Mouse (Mus musculus) limb, embryonic 11.5 days (tissue): ENCODE measurements around the gene Ghr. TPM values are rescaled to one million over a fixed set of nuclear protein-coding genes. Genes with fewer than 3 reads are reported as not detected.

ENCODE experiments used
- ATAC-seq: fragments of 200-750 bp; cut with Nextera tagmentation; 2 replicates; pipeline ENCODE4 v1.8.0; 2017; ENCODE audit warnings: low read depth; ENCODE audit not compliant: insufficient number of reproducible peaks, low FRiP score, low TSS enrichment
- DNase-seq: peaks from one replicate; pipeline ENCODE4 v3.0.0-alpha.2; 2015; ENCODE audit warnings: low spot score
- H3K27ac ChIP-seq: fragments of 300-500 bp; sonication (generic); replicated peaks from 2 replicates; pipeline ENCODE4 v1.5.1; 2014; ENCODE audit warnings: low read depth, mild to moderate bottlenecking, low read length
- H3K27me3 ChIP-seq: fragments of 300-500 bp; sonication (generic); 2 replicates; pipeline ENCODE4 v1.6.1; 2014; ENCODE audit warnings: mild to moderate bottlenecking, low read length, mixed read lengths; ENCODE audit not compliant: control insufficient read depth, insufficient read depth
- H3K36me3 ChIP-seq: fragments of 300-500 bp; sonication (generic); 2 replicates; pipeline ENCODE4 v1.6.1; 2014; ENCODE audit warnings: mild to moderate bottlenecking, low read length, moderate library complexity, mixed read lengths; ENCODE audit not compliant: control insufficient read depth, insufficient read depth
- H3K4me1 ChIP-seq: fragments of 300-500 bp; sonication (generic); 2 replicates; pipeline ENCODE4 v1.6.1; 2014; ENCODE audit warnings: low read length, mixed read lengths; ENCODE audit not compliant: control insufficient read depth, insufficient read depth
- H3K4me2 ChIP-seq: fragments of 300-500 bp; sonication (generic); 2 replicates; pipeline ENCODE4 v1.6.1; 2014; ENCODE audit warnings: low read depth, mild to moderate bottlenecking, moderate library complexity; ENCODE audit not compliant: severe bottlenecking
- H3K4me3 ChIP-seq: fragments of 300-500 bp; sonication (generic); 2 replicates; pipeline ENCODE4 v1.5.1; 2014; ENCODE audit warnings: low read depth, low read length
- H3K9ac ChIP-seq: fragments of 300-500 bp; sonication (generic); 2 replicates; pipeline ENCODE4 v1.6.1; 2014; ENCODE audit warnings: mild to moderate bottlenecking, low read length
- H3K9me3 ChIP-seq: fragments of 300-500 bp; sonication (generic); 2 replicates; pipeline ENCODE4 v1.6.1; 2016; ENCODE audit warnings: low read length; ENCODE audit not compliant: control insufficient read depth
- WGBS: fragments of 180-500 bp; shearing (Covaris S2); extraction: QIAGEN DNeasy Blood & Tissue Kit; methylation state at CpG from one replicate; pipeline ENCODE4 v1.1.7; 2014; 5-methylcytosine and 5-hydroxymethylcytosine counted together
- polyA plus RNA-seq: library from polyadenylated mRNA; unstranded; fragments of >200 nt; fragmentation: Nextera tagmentation; extraction: Ambion mirVana; gene quantifications from 2 replicates; pipeline ENCODE4 v1.2.1, GENCODE M21; 2014

The Ghr gene
- polyA plus RNA-seq, 1 experiment from 2014 or later = 26.3 TPM

DNA sequence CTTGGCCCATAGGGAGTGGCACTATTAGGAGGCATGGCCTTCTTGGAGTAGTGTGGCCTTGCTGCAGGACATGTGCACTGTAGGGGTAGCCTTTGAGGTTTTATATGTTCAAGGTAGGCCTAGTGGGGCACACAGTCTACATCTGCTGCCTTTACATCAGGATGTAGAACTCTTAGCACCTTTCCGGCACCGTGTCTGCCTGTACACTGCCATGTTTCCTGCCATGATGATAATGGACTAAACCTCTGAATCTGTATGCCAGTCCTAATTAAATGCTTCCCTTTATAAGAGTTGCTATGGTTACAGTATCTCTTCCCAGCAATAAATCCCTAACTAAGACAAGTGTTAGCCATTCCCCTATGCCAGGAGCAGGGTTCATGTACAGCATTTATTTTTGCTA, 76.0 kb downstream of the Ghr start:
- ATAC-seq (no peak), DNase-seq (no peak)
- Histone ChIP-seq H3K27me3 (no peaks in the 10 kb centered on the region), H3K9me3 (no peaks in the 10 kb centered on the region), H3K27ac (no peak overlapping the region), H3K4me2 (no peak overlapping the region), H3K4me3 (no peak overlapping the region), H3K9ac (no peak overlapping the region), H3K4me1 (no peaks in the 10 kb centered on the region), H3K36me3 (no peaks in the 10 kb centered on the region)
- WGBS = 80% methylated on average over 2 of the region's 2 CpGs

GRCm38 (mm10) chr15:3504700-3505099, 78.6 kb downstream of the Ghr start:
- no peak overlapping the region for H3K27ac ChIP-seq
- no peak overlapping the region for H3K4me2 ChIP-seq
- H3K4me1 ChIP-seq = no peaks in the 10 kb centered on the region
- no peaks in the 10 kb centered on the region for H3K9me3 ChIP-seq
- H3K9ac ChIP-seq = no peak overlapping the region
- H3K4me3 ChIP-seq = no peak overlapping the region
- H3K36me3 ChIP-seq = no peaks in the 10 kb centered on the region
- H3K27me3 ChIP-seq = no peaks in the 10 kb centered on the region
- ATAC-seq (no peak), DNase-seq (no peak)
- 88% methylated on average over 5 of the region's 5 CpGs for WGBS

- Histone ChIP-seq H3K4me1 (no peaks in the 10 kb centered on the region), H3K27ac (no peak overlapping the region), H3K27me3 (no peaks in the 10 kb centered on the region), H3K4me3 (no peak overlapping the region), H3K4me2 (no peak overlapping the region), H3K36me3 (no peaks in the 10 kb centered on the region), H3K9me3 (no peaks in the 10 kb centered on the region), H3K9ac (no peak overlapping the region)
- WGBS = 81% methylated on average over 3 of the region's 3 CpGs
- DNase-seq (no peak), ATAC-seq (no peak)
Observed at GRCm38 (mm10) chr15:3501683-3502082, 81.6 kb downstream of the Ghr start.

DNA sequence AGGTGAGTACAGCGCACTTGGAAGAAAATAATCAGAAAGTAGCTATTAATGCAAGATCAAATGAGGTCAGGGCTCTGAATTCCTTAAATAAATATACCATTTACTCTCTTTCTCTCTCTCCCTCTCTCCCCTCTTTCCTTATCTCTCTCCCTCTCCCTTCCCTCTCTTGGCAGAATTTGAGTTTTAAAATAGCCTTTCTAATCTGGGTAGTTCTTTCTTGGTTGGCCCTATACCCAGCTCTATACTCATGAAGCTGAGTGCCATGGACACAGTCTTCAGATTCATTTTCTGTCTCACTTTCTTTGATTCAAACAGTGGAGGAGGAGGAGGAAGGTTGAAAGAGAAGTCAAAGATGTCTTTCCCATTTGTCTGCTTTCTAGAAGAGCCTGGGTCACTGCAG, 84.3 kb downstream of the Ghr start:
- DNase-seq = no peak
- Histone ChIP-seq H3K36me3 (no peaks in the 10 kb centered on the region), H3K27ac (no peak overlapping the region)

GRCm38 (mm10) chr15:3497946-3498580, 85.2 kb downstream of the Ghr start:
- no peaks in the 10 kb centered on the region for H3K36me3 ChIP-seq
- H3K27ac ChIP-seq = no peak overlapping the region
- H3K9me3 ChIP-seq = no peaks in the 10 kb centered on the region
- no peaks in the 10 kb centered on the region for H3K4me1 ChIP-seq
- H3K9ac ChIP-seq = no peak overlapping the region
- H3K27me3 ChIP-seq = no peaks in the 10 kb centered on the region
- no peak overlapping the region for H3K4me3 ChIP-seq
- no peak overlapping the region for H3K4me2 ChIP-seq
- DNase-seq = no peak
- 87% methylated on average over 9 of the region's 9 CpGs for WGBS
- ATAC-seq = no peak

More for the DNA sequence above, 84.3 kb downstream of the Ghr start:
- Histone ChIP-seq H3K9ac (no peak overlapping the region), H3K4me3 (no peak overlapping the region), H3K27me3 (no peaks in the 10 kb centered on the region), H3K9me3 (no peaks in the 10 kb centered on the region), H3K4me1 (no peaks in the 10 kb centered on the region), H3K4me2 (no peak overlapping the region)
- 92% methylated on average over 1 of the region's 1 CpGs for WGBS
- ATAC-seq = no peak

DNA sequence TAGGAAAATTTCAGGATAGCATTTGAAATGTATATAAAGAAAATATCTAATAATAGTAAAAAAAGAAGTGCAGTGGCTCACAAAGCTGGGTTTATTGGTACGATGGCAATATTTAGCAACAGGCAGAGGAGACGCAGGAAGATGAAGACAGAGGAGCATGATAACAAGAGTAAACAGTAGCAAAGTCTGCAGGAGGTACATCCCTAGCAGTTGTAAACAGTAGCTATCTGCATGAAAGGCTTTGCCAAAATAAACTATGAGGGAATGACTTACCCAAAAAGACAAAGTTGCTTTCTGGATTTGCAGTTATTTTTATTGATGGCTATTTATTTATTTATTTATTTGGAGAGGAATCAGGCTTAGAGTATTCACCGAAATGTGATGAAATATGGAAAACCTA, 92.4 kb downstream of the Ghr start:
- 87% methylated on average over 3 of the region's 3 CpGs for WGBS
- H3K9me3 ChIP-seq = no peaks in the 10 kb centered on the region
- H3K27me3 ChIP-seq = no peaks in the 10 kb centered on the region
- ATAC-seq = no peak
- H3K36me3 ChIP-seq = no peaks in the 10 kb centered on the region
- no peaks in the 10 kb centered on the region for H3K4me1 ChIP-seq
- H3K9ac ChIP-seq = no peak overlapping the region
- DNase-seq = no peak
- no peak overlapping the region for H3K4me2 ChIP-seq
- no peak overlapping the region for H3K4me3 ChIP-seq
- H3K27ac ChIP-seq = no peak overlapping the region

DNA sequence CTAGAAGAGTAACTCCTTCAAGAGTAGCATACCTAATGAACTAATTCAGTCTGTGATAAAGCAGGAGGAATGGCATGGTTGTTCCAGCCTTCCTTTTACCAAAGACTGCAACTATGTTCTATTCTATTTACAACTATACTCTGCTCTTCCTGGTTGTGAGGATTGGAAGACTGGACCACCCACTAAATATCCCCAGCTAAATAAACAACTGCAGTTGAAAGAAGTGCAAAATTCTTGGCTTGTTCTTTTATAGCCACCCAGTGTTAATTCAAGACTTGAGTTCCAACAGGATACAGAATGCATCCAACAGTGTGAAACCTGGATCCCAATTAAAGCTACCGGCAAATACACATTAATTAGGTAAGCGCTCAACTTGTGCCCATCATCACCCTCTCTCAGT, 93.3 kb downstream of the Ghr start:
- no peaks in the 10 kb centered on the region for H3K36me3 ChIP-seq
- H3K27me3 ChIP-seq = no peaks in the 10 kb centered on the region
- no peaks in the 10 kb centered on the region for H3K4me1 ChIP-seq
- H3K4me2 ChIP-seq = no peak overlapping the region
- WGBS = 65% methylated on average over 2 of the region's 2 CpGs
- H3K27ac ChIP-seq = no peak overlapping the region
- DNase-seq (no peak), ATAC-seq (no peak)
- H3K9me3 ChIP-seq = no peaks in the 10 kb centered on the region
- H3K4me3 ChIP-seq = no peak overlapping the region
- no peak overlapping the region for H3K9ac ChIP-seq

- Histone ChIP-seq H3K4me3 (no peak overlapping the region), H3K36me3 (no peaks in the 10 kb centered on the region), H3K9ac (no peak overlapping the region), H3K27me3 (no peaks in the 10 kb centered on the region), H3K9me3 (no peaks in the 10 kb centered on the region), H3K4me1 (no peaks in the 10 kb centered on the region), H3K4me2 (no peak overlapping the region), H3K27ac (no peak overlapping the region)
- no peak for ATAC-seq
- no peak for DNase-seq
Observed at GRCm38 (mm10) chr15:3489180-3489579, 94.1 kb downstream of the Ghr start.

GRCm38 (mm10) chr15:3488601-3489000, 94.7 kb downstream of the Ghr start:
- no peaks in the 10 kb centered on the region for H3K9me3 ChIP-seq
- no peak overlapping the region for H3K27ac ChIP-seq
- H3K27me3 ChIP-seq = no peaks in the 10 kb centered on the region
- DNase-seq (no peak), ATAC-seq (no peak)
- H3K4me3 ChIP-seq = no peak overlapping the region
- no peak overlapping the region for H3K9ac ChIP-seq
- no peaks in the 10 kb centered on the region for H3K4me1 ChIP-seq
- WGBS = 48% methylated on average over 3 of the region's 3 CpGs
- H3K4me2 ChIP-seq = no peak overlapping the region
- no peaks in the 10 kb centered on the region for H3K36me3 ChIP-seq
